13 mouse cellular contexts compared by ENCODE assay signal in genomic region chr4:85405276-85405675, GRCm38 (mm10).
DNase-seq lines count a peak whose midpoint lies in the region; ATAC-seq and TF ChIP-seq lines count a peak whose summit lies in the region.
"Had no signal": no experiment of that assay in that cellular context is flagged by ENCODE, and none has a peak within 500 bp of the region (broad histone marks: within the 10 kb centered on the region; RNA-seq: fewer than 3 reads in every experiment).

No protein-coding gene starts in this region.

- H3K27ac ChIP-seq in forebrain, embryonic 12.5 days: no peak overlapping the region
- H3K27ac ChIP-seq in forebrain, embryonic 11.5 days (ENCODE audit: low read depth, low read length): no peak overlapping the region
- no peak overlapping the region for H3K27ac ChIP-seq in midbrain, postnatal 0 days (ENCODE audit: low read depth, low read length)
- H3K27ac ChIP-seq: gastrocnemius, adult 2 months; heart, adult 2 months; limb, embryonic 15.5 days; stomach, embryonic 15.5 days had no signal

- H3K27me3 ChIP-seq in forebrain, embryonic 12.5 days: peaks cover 4% of the 10 kb centered on the region; the same call in 1 of the 2 replicates
- H3K27me3 ChIP-seq in forebrain, embryonic 11.5 days (ENCODE audit: control insufficient read depth, insufficient read depth, low read length): no peaks in the 10 kb centered on the region
- no peaks in the 10 kb centered on the region for H3K27me3 ChIP-seq in midbrain, postnatal 0 days (ENCODE audit: insufficient read depth, low read length)
- H3K27me3 ChIP-seq: stomach, embryonic 15.5 days had no signal

- H3K4me3 ChIP-seq in forebrain, embryonic 12.5 days (replicated peaks): no peak overlapping the region
- H3K4me3 ChIP-seq in forebrain, embryonic 11.5 days (ENCODE audit: low read depth, low read length): no peak overlapping the region
- H3K4me3 ChIP-seq in midbrain, postnatal 0 days (ENCODE audit: low read depth, low read length): no peak overlapping the region
- H3K4me3 ChIP-seq: gastrocnemius, adult 2 months; heart, adult 2 months; limb, embryonic 15.5 days; stomach, embryonic 15.5 days had no signal

- intact Hi-C loops in left cerebral cortex, postnatal 14 days (cut with DNase I): no loop called here

- no peaks in the 10 kb centered on the region for H3K9me3 ChIP-seq in forebrain, embryonic 12.5 days
- H3K9me3 ChIP-seq in forebrain, embryonic 11.5 days (ENCODE audit: control insufficient read depth, low read length): no peaks in the 10 kb centered on the region
- no peaks in the 10 kb centered on the region for H3K9me3 ChIP-seq in midbrain, postnatal 0 days (ENCODE audit: low read length)
- H3K9me3 ChIP-seq: limb, embryonic 15.5 days; stomach, embryonic 15.5 days had no signal

- peaks cover 6% of the 10 kb centered on the region; the same call in 1 of the 2 replicates for H3K4me1 ChIP-seq in forebrain, embryonic 12.5 days
- no peaks in the 10 kb centered on the region for H3K4me1 ChIP-seq in forebrain, embryonic 11.5 days (replicated peaks; ENCODE audit: control insufficient read depth, insufficient read depth, low read length)
- H3K4me1 ChIP-seq in midbrain, postnatal 0 days (ENCODE audit: insufficient read depth, low read length): no peaks in the 10 kb centered on the region
- H3K4me1 ChIP-seq: limb, embryonic 15.5 days; stomach, embryonic 15.5 days had no signal

- H3K4me2 ChIP-seq in forebrain, embryonic 12.5 days: no peak overlapping the region
- no peak overlapping the region for H3K4me2 ChIP-seq in forebrain, embryonic 11.5 days (ENCODE audit: low read depth, low read length, severe bottlenecking)
- H3K4me2 ChIP-seq in midbrain, postnatal 0 days (ENCODE audit: low read depth, low read length, poor library complexity, severe bottlenecking): no peak overlapping the region
- H3K4me2 ChIP-seq: limb, embryonic 15.5 days; stomach, embryonic 15.5 days had no signal

- no peak overlapping the region for H3K9ac ChIP-seq in forebrain, embryonic 12.5 days
- H3K9ac ChIP-seq in forebrain, embryonic 11.5 days (ENCODE audit: low read length): no peak overlapping the region
- H3K9ac ChIP-seq in midbrain, postnatal 0 days (replicated peaks; ENCODE audit: low read length, poor library complexity, severe bottlenecking): no peak overlapping the region
- H3K9ac ChIP-seq: limb, embryonic 15.5 days; stomach, embryonic 15.5 days had no signal

- 85% methylated on average over 7 of the region's 7 CpGs for WGBS in forebrain, embryonic 12.5 days
- 78% methylated on average over 7 of the region's 7 CpGs for WGBS in forebrain, embryonic 11.5 days
- 62% methylated on average over 7 of the region's 7 CpGs for WGBS in midbrain, postnatal 0 days

- H3K36me3 ChIP-seq in forebrain, embryonic 12.5 days (replicated peaks): no peaks in the 10 kb centered on the region
- no peaks in the 10 kb centered on the region for H3K36me3 ChIP-seq in forebrain, embryonic 11.5 days (ENCODE audit: control insufficient read depth, insufficient read depth, low read length)
- no peaks in the 10 kb centered on the region for H3K36me3 ChIP-seq in midbrain, postnatal 0 days (ENCODE audit: insufficient read depth, low read length)
- H3K36me3 ChIP-seq: limb, embryonic 15.5 days; stomach, embryonic 15.5 days had no signal

- ATAC-seq in forebrain, embryonic 12.5 days (ENCODE audit: low FRiP score): 0 out of 2 replicates have a peak, but pooled peaks have one; percentile 30
- no peak for ATAC-seq in forebrain, embryonic 11.5 days (replicated peaks; ENCODE audit: low FRiP score)
- 0 out of 2 replicates have a peak, but pooled peaks have one; percentile 34 for ATAC-seq in midbrain, postnatal 0 days (ENCODE audit: low FRiP score)

- TF ChIP-seq CTCF in midbrain, postnatal 0 days (IDR thresholded peaks at IDR 0.05): no peak

- DNase-seq in forebrain, embryonic 11.5 days (ENCODE audit: low spot score): no peak
- DNase-seq in layer of hippocampus, adult 18-20 months (ENCODE audit: low spot score in 2 of 2): peak; percentile 45 to 71
- no peak for DNase-seq in layer of hippocampus, postnatal 10 days (ENCODE audit: low spot score in 2 of 2)
- peak; percentile 35 to 55 for DNase-seq in layer of hippocampus, postnatal 14 days (ENCODE audit: low spot score in 2 of 2)
- no peak for DNase-seq in midbrain, postnatal 0 days (ENCODE audit: low spot score)
- DNase-seq in heart, postnatal 4 days: no peak
- DNase-seq in left cerebral cortex, postnatal 14 days (ENCODE audit: low spot score in 2 of 2): no peak
- DNase-seq: thymus, postnatal 36 days had no signal

Comparison
In these comparisons a context has a peak if more than half of its experiments do, and no peak if none do; other contexts are left out.
1. DNase-seq: peak in layer of hippocampus, adult 18-20 months (2 of 2) and layer of hippocampus, postnatal 14 days (2 of 2); none in forebrain, embryonic 11.5 days (single experiment), layer of hippocampus, postnatal 10 days (0 of 2), midbrain, postnatal 0 days (single experiment), heart, postnatal 4 days (single experiment) and left cerebral cortex, postnatal 14 days (0 of 2).